Mouse (Mus musculus) midbrain, embryonic 13.5 days (tissue): ENCODE results near the gene Gm42715. TPM values are rescaled to one million over a fixed set of nuclear protein-coding genes. Genes with fewer than 3 reads are reported as not detected.

ENCODE experiments used
- ATAC-seq: fragments of 200-750 bp; cut with Nextera tagmentation; 2 replicates; pipeline ENCODE4 v1.8.0; 2017; ENCODE audit warnings: mild to moderate bottlenecking, moderate TSS enrichment, moderate library complexity
- H3K27ac ChIP-seq: fragments of 300-500 bp; sonication (generic); 2 replicates; pipeline ENCODE4 v1.5.1; 2015; ENCODE audit warnings: inconsistent platforms, mild to moderate bottlenecking, moderate library complexity
- H3K27me3 ChIP-seq: fragments of 300-500 bp; sonication (generic); 2 replicates; pipeline ENCODE4 v1.6.1; 2015; ENCODE audit warnings: mild to moderate bottlenecking, inconsistent platforms
- H3K36me3 ChIP-seq: fragments of 300-500 bp; sonication (generic); 2 replicates; pipeline ENCODE4 v1.6.1; 2015; ENCODE audit warnings: mild to moderate bottlenecking, inconsistent platforms
- H3K4me1 ChIP-seq: fragments of 300-500 bp; sonication (generic); replicated peaks from 2 replicates; pipeline ENCODE4 v1.6.1; 2015; ENCODE audit warnings: inconsistent platforms
- H3K4me2 ChIP-seq: fragments of 300-500 bp; sonication (generic); replicated peaks from 2 replicates; pipeline ENCODE4 v1.6.1; 2015; ENCODE audit warnings: moderate library complexity, mild to moderate bottlenecking, inconsistent platforms
- H3K4me3 ChIP-seq: fragments of 300-500 bp; sonication (generic); replicated peaks from 2 replicates; pipeline ENCODE4 v1.5.1; 2015; ENCODE audit warnings: mild to moderate bottlenecking, inconsistent platforms
- H3K9ac ChIP-seq: fragments of 300-500 bp; sonication (generic); replicated peaks from 2 replicates; pipeline ENCODE4 v1.6.1; 2015; ENCODE audit warnings: mild to moderate bottlenecking, inconsistent platforms
- H3K9me3 ChIP-seq: fragments of 300-500 bp; sonication (generic); 2 replicates; pipeline ENCODE4 v1.6.1; 2016; ENCODE audit warnings: mild to moderate bottlenecking, inconsistent platforms
- WGBS: fragments of 180-500 bp; shearing (Covaris S2); methylation state at CpG from one replicate; pipeline ENCODE4 v1.1.7; 2015; 5-methylcytosine and 5-hydroxymethylcytosine counted together
- polyA plus RNA-seq: library from polyadenylated mRNA; unstranded; fragments of >200 nt; fragmentation: Nextera tagmentation; extraction: Ambion mirVana; gene quantifications from 2 replicates; pipeline ENCODE4 v1.2.1, GENCODE M21; 2015

Gene Gm42715
- 20.6 and 21.0 TPM in 2 replicates for polyA plus RNA-seq

- no peak within 1 kb of the TSS for H3K4me3 ChIP-seq
- WGBS = 95% methylated on average over 3 of the region's 3 CpGs
- H3K4me1 ChIP-seq = peaks cover 6% of the 10 kb centered on the region
- no peak within 1 kb of the TSS for H3K27ac ChIP-seq
- ATAC-seq = no peak
- H3K9ac ChIP-seq = no peak within 1 kb of the TSS
- no peak within 1 kb of the TSS for H3K4me2 ChIP-seq
- no peaks in the 10 kb centered on the region for H3K9me3 ChIP-seq
- H3K36me3 ChIP-seq = peaks cover 89% of the 10 kb centered on the region
- H3K27me3 ChIP-seq = no peaks in the 10 kb centered on the region
Measured at GRCm38 (mm10) chr7:127519284-127519683, at the start of gene Gm42715. Gm42715 (plus strand) TSS chr7:127519584.

GRCm38 (mm10) chr7:127470011-127470715 lies 49.2 kb upstream of the Gm42715 start:
- Histone ChIP-seq H3K4me1 (peaks cover 23% of the 10 kb centered on the region), H3K36me3 (peaks cover 46% of the 10 kb centered on the region), H3K4me3 (peak overlapping the region; percentile 87), H3K27ac (peak overlapping the region; percentile 98), H3K9ac (peak overlapping the region; percentile 98), H3K27me3 (no peaks in the 10 kb centered on the region), H3K4me2 (peak overlapping the region; percentile 93), H3K9me3 (no peaks in the 10 kb centered on the region)
- WGBS = 8% methylated on average over 10 of the region's 10 CpGs
- no peak; the same call in 1 of the 2 replicates for ATAC-seq

- WGBS = under 1% methylated on average over 46 of the region's 46 CpGs
- H3K36me3 ChIP-seq = peaks cover 47% of the 10 kb centered on the region
Measured at GRCm38 (mm10) chr7:127470743-127471645, 48.4 kb upstream of the Gm42715 start.

GRCm38 (mm10) chr7:127471646-127472010 lies 47.8 kb upstream of the Gm42715 start:
- Histone ChIP-seq H3K4me2 (peak overlapping the region; percentile 93), H3K4me1 (peaks cover 24% of the 10 kb centered on the region), H3K27ac (peak overlapping the region; percentile 98), H3K36me3 (peaks cover 48% of the 10 kb centered on the region), H3K9ac (peak overlapping the region; percentile 98), H3K9me3 (no peaks in the 10 kb centered on the region), H3K4me3 (peak overlapping the region; percentile 87), H3K27me3 (no peaks in the 10 kb centered on the region)
- under 1% methylated on average over 22 of the region's 25 CpGs for WGBS
- peak; percentile 15 for ATAC-seq

More at GRCm38 (mm10) chr7:127470743-127471645, 48.4 kb upstream of the Gm42715 start:
- Histone ChIP-seq H3K4me3 (peak overlapping the region; percentile 87), H3K9ac (peak overlapping the region; percentile 98), H3K4me2 (peak overlapping the region; percentile 93), H3K27me3 (no peaks in the 10 kb centered on the region), H3K4me1 (peaks cover 23% of the 10 kb centered on the region), H3K9me3 (no peaks in the 10 kb centered on the region), H3K27ac (peak overlapping the region; percentile 98)
- ATAC-seq = peak; percentile 96

GRCm38 (mm10) chr7:127472060-127472459 lies 47.3 kb upstream of the Gm42715 start:
- H3K9ac ChIP-seq = peak overlapping the region; percentile 98
- peak overlapping the region; percentile 93 for H3K4me2 ChIP-seq
- H3K4me1 ChIP-seq = peaks cover 28% of the 10 kb centered on the region
- WGBS = 1% methylated on average over 7 of the region's 7 CpGs
- peak overlapping the region; percentile 87 for H3K4me3 ChIP-seq
- no peaks in the 10 kb centered on the region for H3K9me3 ChIP-seq
- no peak; the same call in 1 of the 2 replicates for ATAC-seq
- peak overlapping the region; percentile 98 for H3K27ac ChIP-seq
- H3K36me3 ChIP-seq = peaks cover 47% of the 10 kb centered on the region
- no peaks in the 10 kb centered on the region for H3K27me3 ChIP-seq

GRCm38 (mm10) chr7:127473705-127474104 lies 45.7 kb upstream of the Gm42715 start:
- H3K27me3 ChIP-seq = no peaks in the 10 kb centered on the region
- no peak overlapping the region for H3K9ac ChIP-seq
- ATAC-seq = no peak
- H3K4me1 ChIP-seq = peaks cover 32% of the 10 kb centered on the region
- H3K27ac ChIP-seq = no peak overlapping the region
- 80% methylated on average over 5 of the region's 5 CpGs for WGBS
- H3K36me3 ChIP-seq = peaks cover 36% of the 10 kb centered on the region
- H3K9me3 ChIP-seq = no peaks in the 10 kb centered on the region
- H3K4me2 ChIP-seq = no peak overlapping the region
- H3K4me3 ChIP-seq = no peak overlapping the region

GRCm38 (mm10) chr7:127474378-127475070 lies 44.9 kb upstream of the Gm42715 start:
- peaks cover 28% of the 10 kb centered on the region for H3K4me1 ChIP-seq
- no peaks in the 10 kb centered on the region for H3K9me3 ChIP-seq
- H3K9ac ChIP-seq = 0 out of 2 replicates have a peak overlapping the region, but pooled peaks have one; percentile 14
- no peak for ATAC-seq
- WGBS = 85% methylated on average over 6 of the region's 6 CpGs
- H3K4me3 ChIP-seq = no peak overlapping the region
- H3K27ac ChIP-seq = no peak overlapping the region
- no peak overlapping the region for H3K4me2 ChIP-seq
- peaks cover 36% of the 10 kb centered on the region for H3K36me3 ChIP-seq
- no peaks in the 10 kb centered on the region for H3K27me3 ChIP-seq

GRCm38 (mm10) chr7:127475186-127475740 lies 44.1 kb upstream of the Gm42715 start:
- no peaks in the 10 kb centered on the region for H3K27me3 ChIP-seq
- no peak overlapping the region for H3K4me3 ChIP-seq
- no peak overlapping the region for H3K27ac ChIP-seq
- WGBS = 95% methylated on average over 11 of the region's 11 CpGs
- no peak for ATAC-seq
- peaks cover 36% of the 10 kb centered on the region for H3K36me3 ChIP-seq
- no peaks in the 10 kb centered on the region for H3K9me3 ChIP-seq
- H3K9ac ChIP-seq = no peak overlapping the region
- peaks cover 30% of the 10 kb centered on the region for H3K4me1 ChIP-seq
- no peak overlapping the region for H3K4me2 ChIP-seq

- H3K4me2 ChIP-seq = no peak overlapping the region
- no peak overlapping the region for H3K9ac ChIP-seq
- H3K4me3 ChIP-seq = no peak overlapping the region
- H3K4me1 ChIP-seq = peaks cover 41% of the 10 kb centered on the region
- H3K27me3 ChIP-seq = no peaks in the 10 kb centered on the region
- WGBS = 96% methylated on average over 11 of the region's 11 CpGs
- H3K9me3 ChIP-seq = no peaks in the 10 kb centered on the region
- ATAC-seq = no peak
- peaks cover 44% of the 10 kb centered on the region for H3K36me3 ChIP-seq
- H3K27ac ChIP-seq = no peak overlapping the region
Measured at GRCm38 (mm10) chr7:127476336-127476735, 43.0 kb upstream of the Gm42715 start.

GRCm38 (mm10) chr7:127476855-127477254 lies 42.5 kb upstream of the Gm42715 start:
- Histone ChIP-seq H3K4me3 (peak overlapping the region; percentile 100), H3K4me1 (peaks cover 45% of the 10 kb centered on the region), H3K27me3 (no peaks in the 10 kb centered on the region), H3K27ac (peak overlapping the region; percentile 97), H3K36me3 (peaks cover 48% of the 10 kb centered on the region), H3K9ac (peak overlapping the region; percentile 98), H3K9me3 (no peaks in the 10 kb centered on the region), H3K4me2 (peak overlapping the region; percentile 100)
- ATAC-seq = no peak
- 90% methylated on average over 4 of the region's 4 CpGs for WGBS
